Mouse (Mus musculus) retina, postnatal 7 days (tissue): ENCODE results near the gene Ints7.

Source experiments
- DNase-seq: peaks from one replicate; pipeline ENCODE4 v3.0.0-alpha.2; 2012; ENCODE audit warnings: low read depth, low spot score

The Ints7 gene

GRCm38 (mm10) chr1:191584483-191584882 is 9.0 kb downstream of the Ints7 start:
- no peak for DNase-seq

- DNase-seq: no peak
Measured at GRCm38 (mm10) chr1:191585704-191586103, 10.3 kb downstream of the Ints7 start.

- no peak for DNase-seq
Measured at GRCm38 (mm10) chr1:191587062-191587461, 11.6 kb downstream of the Ints7 start.

GRCm38 (mm10) chr1:191588749-191589148 is 13.3 kb downstream of the Ints7 start:
- DNase-seq: no peak

- DNase-seq: no peak
Measured at GRCm38 (mm10) chr1:191592016-191592720, 16.7 kb downstream of the Ints7 start.

GRCm38 (mm10) chr1:191596076-191596475 is 20.6 kb downstream of the Ints7 start:
- no peak for DNase-seq

- DNase-seq: no peak
Measured at GRCm38 (mm10) chr1:191599210-191599609, 23.8 kb downstream of the Ints7 start.

GRCm38 (mm10) chr1:191604690-191605089 is 29.3 kb downstream of the Ints7 start:
- DNase-seq: no peak

GRCm38 (mm10) chr1:191609051-191609450 is 33.6 kb downstream of the Ints7 start:
- DNase-seq: no peak

- no peak for DNase-seq
Measured at GRCm38 (mm10) chr1:191609578-191609977, 34.1 kb downstream of the Ints7 start.

- DNase-seq: no peak
Measured at GRCm38 (mm10) chr1:191610357-191610756, 34.9 kb downstream of the Ints7 start.

- no peak for DNase-seq
Measured at GRCm38 (mm10) chr1:191611686-191612085, 36.2 kb downstream of the Ints7 start.

GRCm38 (mm10) chr1:191612877-191613276 is 37.4 kb downstream of the Ints7 start:
- no peak for DNase-seq

GRCm38 (mm10) chr1:191616245-191616644 is 40.8 kb downstream of the Ints7 start:
- DNase-seq: no peak

- no peak for DNase-seq
Measured at GRCm38 (mm10) chr1:191617589-191617988, 42.2 kb downstream of the Ints7 start.

GRCm38 (mm10) chr1:191618067-191618766 is 42.8 kb downstream of the Ints7 start:
- DNase-seq: no peak

- no peak for DNase-seq
Measured at GRCm38 (mm10) chr1:191621096-191621495, 45.7 kb downstream of the Ints7 start.

GRCm38 (mm10) chr1:191622801-191623200 is 47.4 kb downstream of the Ints7 start:
- DNase-seq: no peak

- no peak for DNase-seq
Measured at GRCm38 (mm10) chr1:191624492-191624891, 49.1 kb downstream of the Ints7 start.

- no peak for DNase-seq
Measured at GRCm38 (mm10) chr1:191625026-191625425, 49.6 kb downstream of the Ints7 start.

- DNase-seq: no peak
Measured at GRCm38 (mm10) chr1:191625620-191626019, 50.2 kb downstream of the Ints7 start.

GRCm38 (mm10) chr1:191628457-191629169 is 53.2 kb downstream of the Ints7 start:
- no peak for DNase-seq
